Mouse (Mus musculus): ENCODE measurements around the gene Id4.
A peak's percentile ranks its signal among the peaks of the same experiment; 100 is the strongest.

Id4 gene

GRCm38 (mm10) chr13:48260690-48261278, at the start of gene Id4:
Gene Id4 (plus strand): TSS chr13:48261228.
- peak; percentile 18 for DNase-seq (ENCODE audit: low read depth, low spot score)

- no peak for DNase-seq (ENCODE audit: low read depth, low spot score)
These were observed 33.9 kb upstream of the Id4 start for GRCm38 (mm10) chr13:48227136-48227535.

DNA sequence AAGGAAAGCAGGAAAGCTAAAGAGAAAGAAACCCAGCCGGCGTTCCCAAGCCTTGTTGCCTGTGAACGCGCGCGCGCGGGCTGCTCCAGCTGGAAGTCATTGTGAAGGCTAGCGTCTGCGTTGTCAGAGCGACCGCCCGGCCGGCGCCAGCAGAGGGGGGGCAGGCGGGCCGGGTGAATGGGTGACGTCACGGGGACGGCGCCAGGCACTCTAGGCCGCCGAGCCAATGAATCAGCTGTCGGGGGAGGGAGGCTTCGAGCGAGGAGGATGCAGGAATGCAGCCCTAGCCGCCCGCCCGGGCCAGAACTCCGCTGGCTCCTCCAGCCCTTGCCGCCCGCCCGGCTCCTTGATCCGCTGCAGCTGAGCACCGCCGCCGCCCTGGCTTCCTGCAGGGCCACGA, 33.3 kb upstream of the Id4 start:
- DNase-seq (ENCODE audit: low read depth, low spot score) = no peak

GRCm38 (mm10) chr13:48228114-48228513, 32.9 kb upstream of the Id4 start:
- no peak for DNase-seq (ENCODE audit: low read depth, low spot score)

GRCm38 (mm10) chr13:48230996-48231395, 30.0 kb upstream of the Id4 start:
- no peak for DNase-seq (ENCODE audit: low read depth, low spot score)

- DNase-seq (ENCODE audit: low read depth, low spot score) = no peak
These were observed 24.6 kb upstream of the Id4 start for GRCm38 (mm10) chr13:48236436-48236835.

- DNase-seq (ENCODE audit: low read depth, low spot score) = no peak
These were observed 24.2 kb upstream of the Id4 start for GRCm38 (mm10) chr13:48236865-48237264.

DNA sequence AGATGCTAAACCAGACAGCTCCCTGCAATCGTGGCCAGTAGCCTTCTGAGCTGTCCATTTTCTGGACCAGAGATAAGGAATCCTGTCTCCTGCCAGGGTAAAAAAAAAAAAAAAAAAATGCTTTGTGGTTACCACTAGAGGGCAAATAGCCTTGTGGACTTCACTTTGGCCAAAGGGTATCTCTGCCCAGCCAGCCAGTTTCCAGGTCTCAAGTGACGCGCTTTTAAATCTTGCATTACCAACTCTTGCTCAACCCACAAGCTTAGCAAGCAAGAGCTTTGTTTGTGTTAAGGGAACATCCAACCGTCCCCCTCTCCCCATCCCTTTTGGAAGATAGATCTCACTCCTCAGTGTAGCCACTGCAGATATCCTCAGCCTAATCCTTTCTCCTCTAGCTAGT, 23.5 kb upstream of the Id4 start:
- DNase-seq (ENCODE audit: low read depth, low spot score) = peak; percentile 4

- no peak for DNase-seq (ENCODE audit: low read depth, low spot score)
These were observed 15.6 kb upstream of the Id4 start for GRCm38 (mm10) chr13:48245235-48246012.

- DNase-seq (ENCODE audit: low read depth, low spot score) = no peak
These were observed 8.5 kb upstream of the Id4 start for GRCm38 (mm10) chr13:48252559-48252958.

DNA sequence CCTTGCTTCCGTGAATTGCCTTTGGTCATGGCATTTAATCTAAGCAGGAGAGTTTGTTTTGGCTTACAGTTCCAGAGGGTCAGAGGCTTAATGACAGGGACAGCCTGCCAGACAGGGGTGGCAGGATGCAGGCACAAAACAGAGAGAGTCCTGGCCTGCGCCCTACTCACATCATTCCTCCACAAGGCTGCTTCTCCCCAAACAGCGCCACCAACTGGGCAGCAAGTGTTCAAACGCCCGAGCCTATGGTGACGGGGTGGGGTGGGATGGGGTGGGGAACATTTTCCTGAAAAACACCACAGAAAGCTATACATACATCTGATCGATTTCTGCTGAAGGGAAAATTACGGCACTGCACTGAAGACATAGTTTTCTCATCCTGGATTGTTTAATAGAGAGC, 6.0 kb upstream of the Id4 start:
- DNase-seq (ENCODE audit: low read depth, low spot score) = no peak

DNA sequence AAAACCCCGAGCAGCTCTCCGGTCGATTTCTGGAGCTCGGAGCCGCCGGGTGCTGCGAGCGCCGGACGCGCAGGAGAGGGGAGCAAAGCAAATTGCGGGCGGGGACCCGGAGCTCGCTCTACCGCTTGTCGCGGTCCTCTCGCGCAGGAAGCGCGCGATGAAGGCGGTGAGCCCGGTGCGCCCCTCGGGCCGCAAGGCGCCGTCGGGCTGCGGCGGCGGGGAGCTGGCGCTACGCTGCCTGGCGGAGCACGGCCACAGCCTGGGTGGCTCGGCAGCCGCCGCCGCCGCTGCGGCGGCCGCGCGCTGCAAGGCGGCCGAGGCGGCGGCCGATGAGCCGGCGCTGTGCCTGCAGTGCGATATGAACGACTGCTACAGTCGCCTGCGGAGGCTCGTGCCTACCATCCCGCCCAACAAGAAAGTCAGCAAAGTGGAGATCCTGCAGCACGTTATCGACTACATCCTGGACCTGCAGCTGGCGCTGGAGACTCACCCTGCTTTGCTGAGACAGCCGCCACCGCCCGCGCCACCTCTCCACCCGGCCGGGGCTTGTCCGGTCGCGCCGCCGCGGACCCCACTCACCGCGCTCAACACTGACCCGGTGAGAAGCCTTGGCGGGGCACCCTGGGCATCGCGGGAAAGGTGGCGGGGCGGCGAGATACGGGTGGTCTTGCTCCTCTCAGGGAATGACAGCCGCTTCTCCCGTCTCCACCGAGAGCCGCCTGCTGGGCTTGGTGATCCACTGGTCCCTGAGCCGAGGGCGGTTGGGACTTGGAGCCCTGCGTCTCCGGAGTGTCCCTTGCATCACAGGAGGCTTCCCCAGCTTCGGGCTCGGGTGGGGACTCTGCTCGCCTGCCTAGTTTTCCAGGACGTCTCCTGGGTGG, 553 bp downstream of the Id4 start:
- no peak for DNase-seq (ENCODE audit: low read depth, low spot score)

DNA sequence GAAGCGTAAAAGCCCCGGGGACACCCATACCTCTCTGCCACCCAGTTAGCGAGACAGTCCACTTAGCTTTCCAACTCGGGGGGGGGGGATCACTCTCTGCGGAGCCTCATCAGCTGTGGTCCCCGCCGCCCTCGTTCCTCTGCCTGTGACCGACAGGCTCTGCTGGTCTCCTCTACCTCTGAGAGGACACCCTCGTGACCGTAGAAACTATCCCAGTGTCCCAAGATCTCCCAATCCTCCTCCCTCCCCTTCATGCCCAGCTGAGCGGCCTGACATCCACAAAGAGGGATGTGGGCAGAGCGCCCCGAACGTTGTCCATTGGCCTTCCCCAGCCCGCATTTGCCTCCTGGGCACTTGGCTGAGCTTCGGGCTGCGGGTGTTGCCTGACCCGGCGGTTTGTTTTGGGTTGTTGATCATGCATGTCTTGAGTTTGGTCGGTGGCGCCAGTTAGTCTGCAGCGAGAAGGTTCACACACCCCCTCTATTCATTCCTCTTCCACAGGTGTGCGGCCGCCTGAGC, 1.5 kb downstream of the Id4 start:
- no peak for DNase-seq (ENCODE audit: low read depth, low spot score)

- no peak for DNase-seq (ENCODE audit: low read depth, low spot score)
These were observed 4.0 kb downstream of the Id4 start for GRCm38 (mm10) chr13:48265029-48265428.

GRCm38 (mm10) chr13:48273451-48274069, 12.5 kb downstream of the Id4 start:
- DNase-seq (ENCODE audit: low read depth, low spot score) = no peak

DNA sequence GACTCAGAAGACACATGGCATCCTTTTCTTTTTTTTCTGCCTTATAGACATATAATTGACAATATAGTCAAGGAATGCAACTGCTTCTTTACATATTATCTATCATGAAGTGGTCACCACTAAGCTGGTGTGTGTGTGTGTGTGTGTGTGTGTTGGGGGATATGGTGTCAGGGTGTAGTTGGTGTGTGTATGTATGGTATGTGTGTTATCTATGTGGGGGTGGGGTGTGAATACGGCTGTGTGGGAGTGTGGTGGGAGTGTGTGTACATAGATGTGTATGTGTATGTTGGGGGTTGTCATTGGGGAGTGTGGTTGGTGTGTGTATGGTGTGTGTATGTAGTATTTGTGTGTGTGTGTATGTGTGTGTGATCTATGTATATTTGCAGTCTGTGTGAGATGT, 13.1 kb downstream of the Id4 start:
- no peak for DNase-seq (ENCODE audit: low read depth, low spot score)

DNA sequence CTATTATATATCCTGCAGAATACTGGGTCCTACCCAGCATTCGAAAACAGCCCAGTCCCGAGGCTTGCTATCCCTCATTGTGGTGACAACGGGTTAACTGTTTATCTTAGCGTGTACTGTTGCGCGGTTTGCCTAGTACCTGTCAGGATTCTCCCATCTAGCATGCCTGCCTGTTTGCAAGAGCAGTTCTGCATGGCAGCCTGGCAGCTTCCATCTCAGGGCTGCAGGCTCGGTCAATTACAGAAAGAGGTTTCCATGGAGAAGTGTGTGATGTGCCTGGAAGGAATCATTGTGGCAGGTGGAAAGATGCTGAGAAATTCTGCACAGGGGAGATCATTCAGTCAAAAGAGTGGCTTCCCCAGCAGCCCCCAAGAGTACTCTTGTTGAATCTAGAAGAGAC, 16.0 kb downstream of the Id4 start:
- no peak for DNase-seq (ENCODE audit: low read depth, low spot score)

DNA sequence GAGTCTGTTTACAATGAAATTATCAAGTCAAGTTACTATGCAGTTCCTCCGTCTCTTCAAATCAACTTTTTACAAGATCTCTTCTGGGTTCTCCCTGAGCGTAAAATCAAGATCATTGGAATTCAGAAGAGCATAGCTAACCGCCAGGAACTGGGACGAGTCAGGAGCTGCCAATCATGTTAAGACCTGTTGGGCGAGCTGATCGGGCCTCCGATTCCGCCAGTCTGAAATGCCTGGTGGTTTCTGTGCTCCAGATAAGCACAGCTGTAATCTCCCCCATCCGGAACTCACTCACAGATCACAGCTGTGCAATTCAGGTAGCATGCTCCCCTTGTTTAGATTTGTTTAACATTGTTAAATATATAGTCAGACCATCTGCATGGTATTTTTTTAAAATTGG, 23.4 kb downstream of the Id4 start:
- no peak for DNase-seq (ENCODE audit: low read depth, low spot score)

DNA sequence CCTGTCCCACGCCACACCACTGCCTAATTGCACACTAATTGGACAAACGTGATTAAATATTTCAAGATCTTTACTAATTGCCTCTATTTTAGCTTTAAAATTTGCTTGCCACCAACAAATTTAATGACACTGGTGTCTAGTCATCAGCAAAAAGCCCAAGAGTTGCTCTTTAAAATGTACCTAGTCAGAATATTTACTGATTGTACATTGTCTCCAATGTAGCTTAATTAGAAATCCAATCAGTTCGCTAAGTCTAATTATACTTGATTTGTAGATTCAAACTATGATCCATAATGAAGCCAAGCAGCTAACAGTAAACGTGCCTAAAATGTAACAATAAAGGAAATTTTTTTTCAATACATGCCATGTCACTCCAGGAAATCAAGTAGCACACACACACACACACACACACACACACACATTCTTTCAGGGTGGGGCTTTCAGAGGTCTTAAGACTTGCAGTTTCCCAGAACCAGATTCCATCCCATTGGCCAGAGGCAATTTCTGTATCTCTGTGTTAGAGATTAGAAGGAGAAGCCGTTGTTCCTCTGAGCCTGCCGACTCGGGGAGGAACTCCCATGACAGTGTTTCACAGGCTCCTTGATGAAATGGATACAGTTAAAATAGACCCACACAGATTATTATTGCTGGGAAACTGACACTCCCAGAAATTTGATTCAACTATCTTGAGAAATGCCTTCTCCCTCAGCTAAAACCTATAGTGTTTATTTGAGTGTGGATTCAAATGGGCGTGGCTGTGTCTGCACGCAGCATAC, 24.1 kb downstream of the Id4 start:
- no peak for DNase-seq (ENCODE audit: low read depth, low spot score)

DNA sequence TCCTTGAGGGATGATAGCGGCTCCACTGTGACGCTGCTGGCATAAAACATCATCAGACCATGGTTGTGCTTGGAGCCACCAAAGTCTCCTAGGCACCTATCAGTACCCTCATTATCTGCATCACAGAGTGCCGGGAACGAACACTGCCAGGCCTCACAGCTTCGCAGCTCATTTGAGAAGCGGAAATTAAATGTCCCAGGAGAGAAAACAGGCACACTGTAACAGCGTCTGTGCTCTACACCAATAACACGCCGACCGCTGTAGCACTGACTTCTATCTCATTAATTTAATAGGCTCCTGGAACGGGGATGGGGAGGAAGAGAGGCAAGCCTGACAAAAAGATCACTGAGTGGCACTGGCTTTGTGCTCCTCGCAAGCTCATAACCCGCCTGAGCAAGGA, 29.4 kb downstream of the Id4 start:
- no peak for DNase-seq (ENCODE audit: low read depth, low spot score)

DNA sequence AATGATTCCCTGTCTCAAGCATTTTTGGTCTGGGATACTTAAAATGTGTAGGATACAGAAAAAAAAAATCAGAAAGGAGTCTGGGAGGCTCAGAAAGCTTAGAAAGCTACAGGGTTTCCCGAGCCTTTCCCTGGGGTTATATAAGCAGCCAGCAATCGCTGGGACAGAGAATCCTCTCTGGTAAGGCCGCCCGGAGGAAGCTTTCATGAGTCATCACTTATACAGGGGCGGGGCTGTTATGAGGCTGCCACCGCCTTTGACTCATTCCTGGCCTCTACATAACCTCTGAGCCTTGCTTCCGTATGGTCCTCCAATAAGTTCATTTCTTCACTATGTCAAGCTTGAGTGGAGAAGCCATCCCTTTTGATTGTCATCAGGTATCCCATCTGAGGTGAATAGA, 53.5 kb downstream of the Id4 start:
- DNase-seq (ENCODE audit: low read depth, low spot score) = no peak
